Mouse (Mus musculus): ENCODE results near the gene Thada.

DNA sequence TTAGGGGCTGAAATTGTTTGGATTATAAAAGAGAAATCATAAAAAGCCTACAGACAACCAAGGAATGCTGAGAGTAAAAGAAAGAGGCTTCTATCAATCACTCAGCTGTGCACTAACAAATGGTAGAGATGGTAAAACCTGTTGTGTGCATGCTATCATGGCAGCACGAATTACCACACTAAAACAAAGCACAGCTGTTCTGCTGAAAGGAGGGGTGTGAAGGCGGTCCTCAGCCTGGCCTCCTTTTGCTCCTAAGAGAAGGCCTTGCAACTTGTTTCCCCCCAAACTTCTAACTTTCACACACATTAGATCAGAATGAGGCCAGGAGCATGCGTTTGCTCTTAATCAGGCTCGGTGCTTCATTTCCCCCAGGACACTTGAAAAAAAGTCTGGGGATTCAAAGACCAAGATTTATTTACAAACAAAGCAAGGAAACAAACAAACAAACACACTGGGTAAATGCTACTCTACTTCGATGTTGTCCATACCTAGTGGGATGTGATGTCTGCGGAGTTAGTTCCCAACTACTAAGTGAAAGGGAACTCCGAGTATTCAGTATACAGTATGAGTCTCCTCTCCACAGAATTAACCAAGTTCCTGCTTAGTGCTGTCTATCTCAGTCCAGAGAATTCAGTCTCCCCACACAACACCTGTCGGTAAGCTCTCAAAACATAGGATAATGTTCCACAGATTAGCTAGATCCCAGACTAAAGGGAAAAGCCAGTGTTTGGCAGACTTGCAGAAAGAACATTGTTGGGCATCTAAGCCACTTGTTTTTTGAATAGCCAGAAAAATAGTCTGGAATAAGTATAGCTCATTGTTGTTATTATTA, 109.7 kb downstream of the Thada start:
- TF ChIP-seq CTCF (IDR thresholded peaks at IDR 0.05): no peak
- no peak for TF ChIP-seq POLR2A (IDR thresholded peaks at IDR 0.05; ENCODE audit: insufficient read depth, low read depth, low read length)
- no peak for TF ChIP-seq EP300 (IDR thresholded peaks at IDR 0.05; ENCODE audit: insufficient read depth, low read depth, low read length)

Data from heart, adult 2 months (tissue).